Mouse (Mus musculus): Measurements from ENCODE around the gene Galnt9. TPM values are rescaled to one million over a fixed set of nuclear protein-coding genes. Genes with fewer than 3 reads are reported as not detected.

The Galnt9 gene
- under 1 TPM in 1 of 26 experiments, not detected in 25; 0.53 TPM for total RNA-seq (2018; cell fraction: chromatin; rRNA removed)
- under 1 TPM in 12 of 26 experiments, not detected in 14; 0.07 to 0.45 (median 0.23) TPM for total RNA-seq (2018; cell fraction: cytosol; rRNA removed)
- total RNA-seq (2018; cell fraction: nucleus; rRNA removed) = 1 to 10 TPM in 1 of 26 experiments, not detected in 25; 1.0 TPM
- 0.30 to 0.43 TPM in 2 of 3 replicates, not detected in the other for polyA plus RNA-seq (2018)

- no peaks in the 10 kb centered on the region for H3K36me3 ChIP-seq (ENCODE audit: inconsistent target)
- H3K79me2 ChIP-seq (ENCODE audit: inconsistent target) = no peaks in the 10 kb centered on the region
- WGBS (ENCODE audit: missing documents) = 2% methylated on average over 82 of the region's 82 CpGs
- no peak within 1 kb of the TSS for H3K4me3 ChIP-seq (ENCODE audit: inconsistent target)
- H3K27ac ChIP-seq = no peak within 1 kb of the TSS
Measured at GRCm38 (mm10) chr5:110543951-110544690, at the start of gene Galnt9. Galnt9 (plus strand) TSS chr5:110544355.

- Histone ChIP-seq H3K27ac (no peak overlapping the region), H3K36me3 (ENCODE audit: inconsistent target) (no peaks in the 10 kb centered on the region), H3K79me2 (ENCODE audit: inconsistent target) (no peaks in the 10 kb centered on the region), H3K4me3 (ENCODE audit: inconsistent target) (no peak overlapping the region)
- 66% methylated on average over 4 of the region's 4 CpGs for WGBS (ENCODE audit: missing documents)
Measured at GRCm38 (mm10) chr5:110494396-110494795, 49.8 kb upstream of the Galnt9 start.

- Histone ChIP-seq H3K36me3 (ENCODE audit: inconsistent target) (no peaks in the 10 kb centered on the region), H3K79me2 (ENCODE audit: inconsistent target) (no peaks in the 10 kb centered on the region), H3K27ac (no peak overlapping the region), H3K4me3 (ENCODE audit: inconsistent target) (no peak overlapping the region)
- 97% methylated on average over 6 of the region's 6 CpGs for whole genome bisulfite sequencing (ENCODE audit: missing documents)
Measured at GRCm38 (mm10) chr5:110495051-110495450, 49.1 kb upstream of the Galnt9 start.

GRCm38 (mm10) chr5:110497556-110497955 lies 46.6 kb upstream of the Galnt9 start:
- Histone ChIP-seq H3K79me2 (ENCODE audit: inconsistent target) (no peaks in the 10 kb centered on the region), H3K27ac (no peak overlapping the region), H3K36me3 (ENCODE audit: inconsistent target) (no peaks in the 10 kb centered on the region), H3K4me3 (ENCODE audit: inconsistent target) (no peak overlapping the region)
- 91% methylated on average over 5 of the region's 5 CpGs for WGBS (ENCODE audit: missing documents)

GRCm38 (mm10) chr5:110498071-110498470 lies 46.1 kb upstream of the Galnt9 start:
- H3K79me2 ChIP-seq (ENCODE audit: inconsistent target) = no peaks in the 10 kb centered on the region
- H3K27ac ChIP-seq = no peak overlapping the region
- H3K4me3 ChIP-seq (ENCODE audit: inconsistent target) = no peak overlapping the region
- no peaks in the 10 kb centered on the region for H3K36me3 ChIP-seq (ENCODE audit: inconsistent target)
- 81% methylated on average over 10 of the region's 10 CpGs for WGBS (ENCODE audit: missing documents)

- no peak overlapping the region for H3K4me3 ChIP-seq (ENCODE audit: inconsistent target)
- H3K79me2 ChIP-seq (ENCODE audit: inconsistent target) = no peaks in the 10 kb centered on the region
- 60% methylated on average over 4 of the region's 4 CpGs for WGBS (ENCODE audit: missing documents)
- H3K36me3 ChIP-seq (ENCODE audit: inconsistent target) = no peaks in the 10 kb centered on the region
- no peak overlapping the region for H3K27ac ChIP-seq
Measured at GRCm38 (mm10) chr5:110500233-110500632, 43.9 kb upstream of the Galnt9 start.

- WGBS (ENCODE audit: missing documents) = 62% methylated on average over 3 of the region's 3 CpGs
Measured at GRCm38 (mm10) chr5:110503361-110503760, 40.8 kb upstream of the Galnt9 start.

GRCm38 (mm10) chr5:110505611-110506294 lies 38.4 kb upstream of the Galnt9 start:
- H3K79me2 ChIP-seq (ENCODE audit: inconsistent target) = no peaks in the 10 kb centered on the region
- H3K4me3 ChIP-seq (ENCODE audit: inconsistent target) = no peak overlapping the region
- no peaks in the 10 kb centered on the region for H3K36me3 ChIP-seq (ENCODE audit: inconsistent target)
- WGBS (ENCODE audit: missing documents) = 89% methylated on average over 10 of the region's 10 CpGs
- H3K27ac ChIP-seq = no peak overlapping the region

More at GRCm38 (mm10) chr5:110503361-110503760, 40.8 kb upstream of the Galnt9 start:
- no peaks in the 10 kb centered on the region for H3K79me2 ChIP-seq (ENCODE audit: inconsistent target)
- no peak overlapping the region for H3K27ac ChIP-seq
- no peak overlapping the region for H3K4me3 ChIP-seq (ENCODE audit: inconsistent target)
- H3K36me3 ChIP-seq (ENCODE audit: inconsistent target) = no peaks in the 10 kb centered on the region

GRCm38 (mm10) chr5:110506295-110506616 lies 37.9 kb upstream of the Galnt9 start:
- Histone ChIP-seq H3K4me3 (ENCODE audit: inconsistent target) (no peak overlapping the region), H3K79me2 (ENCODE audit: inconsistent target) (no peaks in the 10 kb centered on the region), H3K36me3 (ENCODE audit: inconsistent target) (no peaks in the 10 kb centered on the region), H3K27ac (no peak overlapping the region)
- 87% methylated on average over 8 of the region's 8 CpGs for WGBS (ENCODE audit: missing documents)

- Histone ChIP-seq H3K36me3 (ENCODE audit: inconsistent target) (no peaks in the 10 kb centered on the region), H3K27ac (no peak overlapping the region), H3K4me3 (ENCODE audit: inconsistent target) (no peak overlapping the region), H3K79me2 (ENCODE audit: inconsistent target) (no peaks in the 10 kb centered on the region)
- WGBS (ENCODE audit: missing documents) = 86% methylated on average over 3 of the region's 3 CpGs
Measured at GRCm38 (mm10) chr5:110506856-110507255, 37.3 kb upstream of the Galnt9 start.

GRCm38 (mm10) chr5:110507943-110508342 lies 36.2 kb upstream of the Galnt9 start:
- Histone ChIP-seq H3K36me3 (ENCODE audit: inconsistent target) (no peaks in the 10 kb centered on the region), H3K4me3 (ENCODE audit: inconsistent target) (no peak overlapping the region), H3K79me2 (ENCODE audit: inconsistent target) (no peaks in the 10 kb centered on the region), H3K27ac (no peak overlapping the region)
- WGBS (ENCODE audit: missing documents) = 100% methylated on average over 3 of the region's 3 CpGs

- Histone ChIP-seq H3K27ac (no peak overlapping the region), H3K79me2 (ENCODE audit: inconsistent target) (no peaks in the 10 kb centered on the region), H3K36me3 (ENCODE audit: inconsistent target) (no peaks in the 10 kb centered on the region), H3K4me3 (ENCODE audit: inconsistent target) (no peak overlapping the region)
- 94% methylated on average over 6 of the region's 6 CpGs for WGBS (ENCODE audit: missing documents)
Measured at GRCm38 (mm10) chr5:110510357-110510756, 33.8 kb upstream of the Galnt9 start.

GRCm38 (mm10) chr5:110513791-110514190 lies 30.4 kb upstream of the Galnt9 start:
- no peak overlapping the region for H3K27ac ChIP-seq
- 95% methylated on average over 4 of the region's 4 CpGs for WGBS (ENCODE audit: missing documents)
- no peaks in the 10 kb centered on the region for H3K79me2 ChIP-seq (ENCODE audit: inconsistent target)
- no peaks in the 10 kb centered on the region for H3K36me3 ChIP-seq (ENCODE audit: inconsistent target)
- no peak overlapping the region for H3K4me3 ChIP-seq (ENCODE audit: inconsistent target)

- Histone ChIP-seq H3K27ac (no peak overlapping the region), H3K79me2 (ENCODE audit: inconsistent target) (no peaks in the 10 kb centered on the region), H3K36me3 (ENCODE audit: inconsistent target) (no peaks in the 10 kb centered on the region), H3K4me3 (ENCODE audit: inconsistent target) (no peak overlapping the region)
- 62% methylated on average over 3 of the region's 3 CpGs for WGBS (ENCODE audit: missing documents)
Measured at GRCm38 (mm10) chr5:110514694-110515093, 29.5 kb upstream of the Galnt9 start.

- Histone ChIP-seq H3K36me3 (ENCODE audit: inconsistent target) (no peaks in the 10 kb centered on the region), H3K79me2 (ENCODE audit: inconsistent target) (no peaks in the 10 kb centered on the region), H3K27ac (no peak overlapping the region), H3K4me3 (ENCODE audit: inconsistent target) (no peak overlapping the region)
- WGBS (ENCODE audit: missing documents) = 62% methylated on average over 4 of the region's 4 CpGs
Measured at GRCm38 (mm10) chr5:110516390-110516789, 27.8 kb upstream of the Galnt9 start.
